ENCODE assay signal across 27 mouse cellular contexts in genomic region chr3:108795554-108796299, GRCm38 (mm10). TPM values are rescaled to one million over a fixed set of nuclear protein-coding genes. Genes with fewer than 3 reads are reported as not detected.
DNase-seq lines count a peak whose midpoint lies in the region; ATAC-seq and TF ChIP-seq lines count a peak whose summit lies in the region.
"Had no signal": no experiment of that assay in that cellular context is flagged by ENCODE, and none has a peak within 500 bp of the region (broad histone marks: within the 10 kb centered on the region; RNA-seq: fewer than 3 reads in every experiment).

No protein-coding gene starts in this region.

- peak; percentile 71 for ATAC-seq in megakaryocyte, adult 5-6 weeks (ENCODE audit: poor library complexity, severe bottlenecking)
- ATAC-seq: forebrain, postnatal 0 days; hindbrain, postnatal 0 days had no signal

- H3K27me3 ChIP-seq in spleen, adult 2 months (ENCODE audit: control insufficient read depth, insufficient read depth, low read length), result no peaks in the 10 kb centered on the region
- H3K27me3 ChIP-seq: embryonic facial prominence, embryonic 15.5 days; heart, embryonic 15.5 days; neural tube, embryonic 12.5 days had no signal

- peak in 1 of 2 experiments; percentile 32 for DNase-seq in spleen, adult 2 months (ENCODE audit: low read depth in 1 of 2, low spot score in 2 of 2)
- DNase-seq in spleen, postnatal 4 days (ENCODE audit: low spot score in 2 of 2), result no peak
- peak; percentile 62 for DNase-seq in A20 (ENCODE audit: low read depth, low spot score)
- no peak for DNase-seq in ovary, adult 18-20 months (ENCODE audit: low spot score)
- no peak for DNase-seq in gastrocnemius, adult 2 months
- DNase-seq in gastrocnemius, adult 18-20 months (ENCODE audit: low spot score), result no peak
- DNase-seq: adrenal gland, postnatal 25 days; cerebellum, adult 11-12 months; cerebellum, postnatal 14 days; forebrain, postnatal 0 days; heart, adult 2 months; heart, postnatal 4 days; kidney, adult 9 months; kidney, postnatal 25 days; layer of hippocampus, adult 9-11 months; lung, adult 18-20 months; lung, postnatal 14 days; spleen, adult 18-20 months had no signal

- intact Hi-C loops in gastrocnemius, adult 2 months (cut with DNase I), result no loop called here

- no peak overlapping the region for H3K4me3 ChIP-seq in spleen, adult 2 months (ENCODE audit: extremely low read depth, insufficient read depth, insufficient read length)
- no peak overlapping the region for H3K4me3 ChIP-seq in bone marrow macrophage, adult 2 months (ENCODE audit: insufficient read depth, low read length)
- H3K4me3 ChIP-seq in gastrocnemius, adult 2 months, result no peak overlapping the region
- H3K4me3 ChIP-seq: embryonic facial prominence, embryonic 15.5 days; heart, adult 2 months; heart, embryonic 15.5 days; left cerebral cortex, adult 2 months; limb, embryonic 10.5 days; neural tube, embryonic 12.5 days had no signal

- TF ChIP-seq CTCF in spleen, adult 2 months (IDR thresholded peaks at IDR 0.05; ENCODE audit: extremely low read depth, insufficient read depth, insufficient read length, insufficient replicate concordance), result no peak
- TF ChIP-seq CTCF in bone marrow macrophage, adult 2 months (IDR thresholded peaks at IDR 0.05; ENCODE audit: low read depth, low read length), result no peak
- TF ChIP-seq CTCF in gastrocnemius, adult 2 months (IDR thresholded peaks at IDR 0.05), result no peak

- peak overlapping the region; percentile 1 for H3K27ac ChIP-seq in spleen, adult 2 months (ENCODE audit: insufficient read depth, low read length)
- 0 out of 2 replicates have a peak overlapping the region, but pooled peaks have one; percentile 1 for H3K27ac ChIP-seq in bone marrow macrophage, adult 2 months (ENCODE audit: insufficient read depth, low read depth, low read length)
- no peak overlapping the region for H3K27ac ChIP-seq in gastrocnemius, adult 2 months
- H3K27ac ChIP-seq: embryonic facial prominence, embryonic 15.5 days; heart, adult 2 months; heart, embryonic 15.5 days; hindbrain, postnatal 0 days; left cerebral cortex, adult 2 months; limb, embryonic 10.5 days; neural tube, embryonic 12.5 days had no signal

- peaks cover 28% of the 10 kb centered on the region for H3K36me3 ChIP-seq in spleen, adult 2 months (ENCODE audit: control insufficient read depth, insufficient read depth, low read length)

- peaks cover 3% of the 10 kb centered on the region; the same call in 1 of the 2 replicates for H3K4me1 ChIP-seq in spleen, adult 2 months (ENCODE audit: control insufficient read depth, insufficient read depth, insufficient read length)
- peaks cover 23% of the 10 kb centered on the region for H3K4me1 ChIP-seq in bone marrow macrophage, adult 2 months (ENCODE audit: control insufficient read depth, insufficient read depth, low read length)
- H3K4me1 ChIP-seq: heart, embryonic 15.5 days; neural tube, embryonic 12.5 days had no signal

- 45% methylated on average over 7 of the region's 7 CpGs for WGBS in spleen, adult 2 months

- TF ChIP-seq POLR2A in spleen, adult 2 months (IDR thresholded peaks at IDR 0.05; ENCODE audit: low read depth, low read length), result no peak
- no peak for TF ChIP-seq POLR2A in bone marrow macrophage, adult 2 months (IDR thresholded peaks at IDR 0.05; ENCODE audit: borderline replicate concordance, low read depth, low read length)

RNA-seq across cellular contexts. Expression of gene Stxbp3, which starts 44.6 kb away (rescaled TPM):
- 6.0 and 6.9 TPM in 2 replicates for polyA plus RNA-seq in spleen, adult 2 months (2012; rRNA removed)
- 128 and 141 TPM in 2 replicates for polyA plus RNA-seq in bone marrow macrophage, adult 2 months (2012; ENCODE audit: insufficient read depth, insufficient read length, missing spikeins)
- total RNA-seq in megakaryocyte, adult 5-6 weeks (2015), result 58.2 and 59.6 TPM in 2 replicates
- 50.4 and 51.9 TPM in 2 replicates for total RNA-seq in megakaryocyte, adult 5-6 weeks (2017)
- total RNA-seq in gastrocnemius, adult 2 months (2021), result 10 to 100 TPM; 30.5 to 40.4 TPM
- 10 to 100 TPM; 37.0 to 39.0 TPM for total RNA-seq in gastrocnemius, adult 18-20 months (2021)

RNA-seq across cellular contexts. Expression of gene Aknad1, which starts 56.3 kb away (rescaled TPM):
- polyA plus RNA-seq in spleen, adult 2 months (2012; rRNA removed), result 0.05 and 0.07 TPM in 2 replicates
- not detected in 2 replicates for polyA plus RNA-seq in bone marrow macrophage, adult 2 months (2012; ENCODE audit: insufficient read depth, insufficient read length, missing spikeins)
- total RNA-seq in megakaryocyte, adult 5-6 weeks (2015), result 0.07 TPM in 1 of 2 replicates, not detected in the other
- 0.26 TPM in 1 of 2 replicates, not detected in the other for total RNA-seq in megakaryocyte, adult 5-6 weeks (2017)
- total RNA-seq in gastrocnemius, adult 2 months (2021), result under 1 TPM; 0.06 to 0.08 TPM
- under 1 TPM; 0.14 to 0.30 TPM for total RNA-seq in gastrocnemius, adult 18-20 months (2021)
- total RNA-seq: adrenal gland, postnatal 25 days; forebrain, postnatal 0 days; hindbrain, postnatal 0 days; left cerebral cortex, adult 2 months; liver, adult 2 months had no signal
- polyA plus RNA-seq: forebrain, postnatal 0 days; heart, embryonic 15.5 days; hindbrain, postnatal 0 days; liver, adult 2 months had no signal
